In the genomic region with DNA sequence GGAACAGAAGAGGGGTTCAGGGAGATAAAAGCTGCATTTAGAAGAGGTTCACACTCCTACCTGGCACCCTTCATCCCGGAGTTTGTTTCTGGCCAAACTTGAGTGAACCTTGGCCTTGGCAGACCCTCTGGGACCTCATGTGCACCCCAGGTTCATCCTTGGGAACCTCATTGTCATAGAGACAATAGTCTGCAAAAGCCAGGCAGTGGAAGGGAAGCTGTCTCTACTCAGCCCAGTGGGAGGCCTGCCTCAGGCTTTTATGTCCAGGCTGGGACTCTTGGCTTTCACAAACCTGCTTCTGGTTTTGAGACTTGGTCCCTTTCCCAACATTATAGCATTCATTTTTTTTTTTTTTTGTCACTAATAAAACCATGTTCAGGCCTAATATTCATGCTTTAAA, we compare ENCODE assay signal across 25 mouse cellular contexts.
DNase-seq lines count a peak whose midpoint lies in the region; ATAC-seq and TF ChIP-seq lines count a peak whose summit lies in the region.
"Had no signal": no experiment of that assay in that cellular context is flagged by ENCODE, and none has a peak within 500 bp of the region (broad histone marks: within the 10 kb centered on the region; RNA-seq: fewer than 3 reads in every experiment).

No protein-coding gene starts in this region.

- ATAC-seq in kidney, embryonic 16.5 days (ENCODE audit: low FRiP score, low TSS enrichment) = 0 out of 2 replicates have a peak, but pooled peaks have one; percentile 12
- no peak for ATAC-seq in limb, embryonic 14.5 days (ENCODE audit: low FRiP score, low read depth)
- ATAC-seq: activated CD4-positive, CD25-positive, alpha-beta regulatory T cell, adult 4 months; CD4-positive, CD25-positive, alpha-beta regulatory T cell, adult 4 months; forebrain, embryonic 14.5 days; forebrain, embryonic 16.5 days had no signal

- TF ChIP-seq CTCF in kidney, adult 2 months (conservative IDR thresholded peaks at IDR 0.05; ENCODE audit: insufficient read depth, insufficient read length, low read depth, low read length) = no peak
- TF ChIP-seq CTCF in ES-Bruce4 (IDR thresholded peaks at IDR 0.05; ENCODE audit: low read depth, low read length) = no peak

- no peak for DNase-seq in kidney, adult 2 months
- peak; percentile 5 for DNase-seq in limb, embryonic 14.5 days (ENCODE audit: low spot score)
- DNase-seq in limb, embryonic 10.5 days (ENCODE audit: low spot score) = no peak
- DNase-seq in lung, postnatal 36 days = no peak
- DNase-seq: adrenal gland, adult 8-10 months; adrenal gland, postnatal 14 days; adrenal gland, postnatal 36 days; B cell, adult 2 months; cerebellum, adult 11-12 months; cerebellum, adult 2 months; cerebellum, adult 9-10 months; cerebellum, postnatal 14 days; cerebellum, postnatal 36 days; embryo, embryonic 11 days had no signal

- no peak overlapping the region for H3K9ac ChIP-seq in kidney, embryonic 16.5 days (replicated peaks; ENCODE audit: low read length)
- no peak overlapping the region for H3K9ac ChIP-seq in limb, embryonic 14.5 days (ENCODE audit: low read depth, low read length, severe bottlenecking)
- H3K9ac ChIP-seq in ES-Bruce4 (ENCODE audit: low read depth, poor library complexity, severe bottlenecking) = no peak overlapping the region
- H3K9ac ChIP-seq: embryonic facial prominence, embryonic 13.5 days; embryonic facial prominence, embryonic 15.5 days; forebrain, embryonic 12.5 days had no signal

- H3K4me2 ChIP-seq in kidney, embryonic 16.5 days (replicated peaks; ENCODE audit: low read depth, low read length) = no peak overlapping the region
- H3K4me2 ChIP-seq in limb, embryonic 14.5 days (replicated peaks; ENCODE audit: low read depth, low read length, severe bottlenecking) = no peak overlapping the region
- H3K4me2 ChIP-seq: embryonic facial prominence, embryonic 13.5 days; embryonic facial prominence, embryonic 15.5 days; forebrain, embryonic 12.5 days had no signal

- no peaks in the 10 kb centered on the region for H3K9me3 ChIP-seq in kidney, embryonic 16.5 days (ENCODE audit: low read length)
- no peaks in the 10 kb centered on the region for H3K9me3 ChIP-seq in limb, embryonic 14.5 days (ENCODE audit: control insufficient read depth, low read length)
- no peaks in the 10 kb centered on the region for H3K9me3 ChIP-seq in limb, embryonic 10.5 days (replicated peaks)
- no peaks in the 10 kb centered on the region for H3K9me3 ChIP-seq in ES-Bruce4 (replicated peaks; ENCODE audit: control insufficient read depth, insufficient read depth, low read length, poor library complexity, severe bottlenecking)
- H3K9me3 ChIP-seq: embryonic facial prominence, embryonic 13.5 days; embryonic facial prominence, embryonic 15.5 days; forebrain, embryonic 10.5 days; forebrain, embryonic 12.5 days had no signal

- no peaks in the 10 kb centered on the region for H3K27me3 ChIP-seq in kidney, embryonic 16.5 days (ENCODE audit: insufficient read depth, low read length)
- no peaks in the 10 kb centered on the region for H3K27me3 ChIP-seq in kidney, adult 2 months (replicated peaks; ENCODE audit: control insufficient read depth, insufficient read depth, low read length)
- peaks cover 15% of the 10 kb centered on the region for H3K27me3 ChIP-seq in limb, embryonic 14.5 days (ENCODE audit: control insufficient read depth, insufficient read depth, low read length)
- peaks cover 15% of the 10 kb centered on the region for H3K27me3 ChIP-seq in limb, embryonic 10.5 days (ENCODE audit: low read depth, poor library complexity, severe bottlenecking)
- H3K27me3 ChIP-seq in ES-Bruce4 (ENCODE audit: control insufficient read depth, insufficient read depth, low read length, poor library complexity, severe bottlenecking) = no peaks in the 10 kb centered on the region
- H3K27me3 ChIP-seq: embryonic facial prominence, embryonic 13.5 days; embryonic facial prominence, embryonic 15.5 days had no signal

- H3K4me1 ChIP-seq in kidney, embryonic 16.5 days (ENCODE audit: insufficient read depth, low read length) = peaks cover 11% of the 10 kb centered on the region; the same call in 1 of the 2 replicates
- no peaks in the 10 kb centered on the region for H3K4me1 ChIP-seq in kidney, adult 2 months (ENCODE audit: control insufficient read depth, insufficient read depth, low read length)
- H3K4me1 ChIP-seq in limb, embryonic 14.5 days (ENCODE audit: control insufficient read depth, insufficient read depth, low read length) = peaks cover 6% of the 10 kb centered on the region
- peaks cover 43% of the 10 kb centered on the region for H3K4me1 ChIP-seq in limb, embryonic 10.5 days
- H3K4me1 ChIP-seq in ES-Bruce4 (ENCODE audit: control insufficient read depth, insufficient read depth, low read length) = peaks cover 8% of the 10 kb centered on the region
- H3K4me1 ChIP-seq: embryonic facial prominence, embryonic 15.5 days had no signal

- H3K27ac ChIP-seq in kidney, embryonic 16.5 days (ENCODE audit: low read length) = no peak overlapping the region
- no peak overlapping the region for H3K27ac ChIP-seq in kidney, adult 2 months (ENCODE audit: insufficient read depth, low read depth, low read length)
- no peak overlapping the region for H3K27ac ChIP-seq in limb, embryonic 14.5 days (replicated peaks; ENCODE audit: low read depth, low read length)
- H3K27ac ChIP-seq in limb, embryonic 10.5 days = no peak overlapping the region
- H3K27ac ChIP-seq in ES-Bruce4 (ENCODE audit: insufficient read depth, low read length) = no peak overlapping the region
- H3K27ac ChIP-seq: embryonic facial prominence, embryonic 13.5 days; embryonic facial prominence, embryonic 15.5 days; forebrain, embryonic 10.5 days; forebrain, embryonic 12.5 days had no signal

- H3K36me3 ChIP-seq in kidney, embryonic 16.5 days (ENCODE audit: insufficient read depth, low read length) = no peaks in the 10 kb centered on the region
- no peaks in the 10 kb centered on the region for H3K36me3 ChIP-seq in kidney, adult 2 months (ENCODE audit: control insufficient read depth, insufficient read depth, low read length)
- H3K36me3 ChIP-seq in limb, embryonic 14.5 days (ENCODE audit: control insufficient read depth, insufficient read depth, low read length) = no peaks in the 10 kb centered on the region
- no peaks in the 10 kb centered on the region for H3K36me3 ChIP-seq in limb, embryonic 10.5 days
- no peaks in the 10 kb centered on the region for H3K36me3 ChIP-seq in ES-Bruce4 (ENCODE audit: control insufficient read depth, insufficient read depth, low read length, poor library complexity, severe bottlenecking)
- H3K36me3 ChIP-seq: embryonic facial prominence, embryonic 13.5 days; embryonic facial prominence, embryonic 15.5 days; forebrain, embryonic 10.5 days; forebrain, embryonic 12.5 days had no signal

- TF ChIP-seq POLR2A in kidney, adult 2 months (IDR thresholded peaks at IDR 0.05; ENCODE audit: low read depth, low read length) = no peak
- no peak for TF ChIP-seq POLR2A in limb, embryonic 14.5 days (IDR thresholded peaks at IDR 0.05; ENCODE audit: borderline replicate concordance, extremely low read depth, insufficient read depth, insufficient read length)
- no peak for TF ChIP-seq POLR2A in ES-Bruce4 (IDR thresholded peaks at IDR 0.05; ENCODE audit: insufficient read depth, low read length)

- 56% methylated on average over 1 of the region's 1 CpGs for WGBS in kidney, embryonic 16.5 days
- WGBS in kidney, adult 2 months = 79% methylated on average over 1 of the region's 1 CpGs
- 55% methylated on average over 1 of the region's 1 CpGs for WGBS in limb, embryonic 14.5 days
- 82% methylated on average over 1 of the region's 1 CpGs for WGBS in limb, embryonic 10.5 days

- peak; percentile 79 for TF ChIP-seq EP300 in ES-Bruce4 (IDR thresholded peaks at IDR 0.05; ENCODE audit: insufficient read depth, low read depth, low read length)

- no peak overlapping the region for H3K4me3 ChIP-seq in kidney, embryonic 16.5 days (ENCODE audit: low read length)
- no peak overlapping the region for H3K4me3 ChIP-seq in kidney, adult 2 months (ENCODE audit: insufficient read depth, low read depth, low read length)
- no peak overlapping the region for H3K4me3 ChIP-seq in limb, embryonic 14.5 days (replicated peaks; ENCODE audit: low read length)
- no peak overlapping the region for H3K4me3 ChIP-seq in limb, embryonic 10.5 days
- H3K4me3 ChIP-seq in ES-Bruce4 (ENCODE audit: low read depth, low read length) = no peak overlapping the region
- H3K4me3 ChIP-seq: embryonic facial prominence, embryonic 13.5 days; embryonic facial prominence, embryonic 15.5 days; erythroblast, embryonic 14.5 days; forebrain, embryonic 10.5 days; forebrain, embryonic 12.5 days had no signal
